Mouse (Mus musculus): ENCODE measurements around the gene Sspo. TPM values are rescaled to one million over a fixed set of nuclear protein-coding genes. Genes with fewer than 3 reads are reported as not detected.

Sspo gene
- total and polyA plus RNA-seq, 3 experiments = under 0.01 TPM; not detected in 2

- ATAC-seq (ENCODE audit: extremely low read depth, insufficient number of reproducible peaks, low FRiP score, poor library complexity, severe bottlenecking) (no peak), DNase-seq (ENCODE audit: low spot score) (no peak)
- Histone ChIP-seq H3K27me3 (ENCODE audit: insufficient read depth, low read length) (no peaks in the 10 kb centered on the region; the same call in 1 of the 2 replicates), H3K4me1 (ENCODE audit: insufficient read depth, low read depth, low read length) (no peaks in the 10 kb centered on the region), H3K4me3 (ENCODE audit: low read depth, low read length) (no peak overlapping the region), H3K9me3 (replicated peaks) (no peaks in the 10 kb centered on the region), H3K36me3 (replicated peaks) (no peaks in the 10 kb centered on the region)
- TF ChIP-seq GATA2 (IDR thresholded peaks at IDR 0.05; ENCODE audit: borderline replicate concordance, low read depth, low read length) (no peak), GATA1 (IDR thresholded peaks at IDR 0.05; ENCODE audit: borderline replicate concordance, low read length) (no peak), CTCF (IDR thresholded peaks at IDR 0.05; ENCODE audit: low read depth, low read length) (no peak)
These were observed 27.4 kb upstream of the Sspo start for GRCm38 (mm10) chr6:48420647-48421046.

GRCm38 (mm10) chr6:48423336-48423735 lies 24.7 kb upstream of the Sspo start:
- Histone ChIP-seq H3K4me3 (ENCODE audit: low read depth, low read length) (no peak overlapping the region), H3K27me3 (ENCODE audit: insufficient read depth, low read length) (peaks cover 4% of the 10 kb centered on the region; the same call in 1 of the 2 replicates), H3K9me3 (replicated peaks) (no peaks in the 10 kb centered on the region), H3K36me3 (replicated peaks) (no peaks in the 10 kb centered on the region), H3K4me1 (ENCODE audit: insufficient read depth, low read depth, low read length) (no peaks in the 10 kb centered on the region)
- DNase-seq (ENCODE audit: low spot score) (no peak), ATAC-seq (ENCODE audit: extremely low read depth, insufficient number of reproducible peaks, low FRiP score, poor library complexity, severe bottlenecking) (no peak)
- TF ChIP-seq GATA2 (IDR thresholded peaks at IDR 0.05; ENCODE audit: borderline replicate concordance, low read depth, low read length) (no peak), CTCF (IDR thresholded peaks at IDR 0.05; ENCODE audit: low read depth, low read length) (no peak), POLR2AphosphoS5 (IDR thresholded peaks at IDR 0.05; ENCODE audit: insufficient replicate concordance, low read depth, low read length) (no peak), GATA1 (IDR thresholded peaks at IDR 0.05; ENCODE audit: borderline replicate concordance, low read length) (no peak), TAL1 (conservative IDR thresholded peaks at IDR 0.05; ENCODE audit: low read depth, low read length) (no peak)

- DNase-seq (ENCODE audit: low spot score) (no peak), ATAC-seq (ENCODE audit: extremely low read depth, insufficient number of reproducible peaks, low FRiP score, poor library complexity, severe bottlenecking) (no peak)
- TF ChIP-seq GATA1 (IDR thresholded peaks at IDR 0.05; ENCODE audit: borderline replicate concordance, low read length) (no peak), POLR2AphosphoS5 (IDR thresholded peaks at IDR 0.05; ENCODE audit: insufficient replicate concordance, low read depth, low read length) (no peak), GATA2 (IDR thresholded peaks at IDR 0.05; ENCODE audit: borderline replicate concordance, low read depth, low read length) (no peak), TAL1 (conservative IDR thresholded peaks at IDR 0.05; ENCODE audit: low read depth, low read length) (no peak), CTCF (IDR thresholded peaks at IDR 0.05; ENCODE audit: low read depth, low read length) (no peak)
These were observed 24.0 kb upstream of the Sspo start for GRCm38 (mm10) chr6:48424074-48424473.

GRCm38 (mm10) chr6:48426956-48427355 lies 21.1 kb upstream of the Sspo start:
- no peak for ATAC-seq (ENCODE audit: extremely low read depth, insufficient number of reproducible peaks, low FRiP score, poor library complexity, severe bottlenecking)

More at GRCm38 (mm10) chr6:48424074-48424473, 24.0 kb upstream of the Sspo start:
- Histone ChIP-seq H3K27me3 (ENCODE audit: insufficient read depth, low read length) (peaks cover 4% of the 10 kb centered on the region; the same call in 1 of the 2 replicates), H3K36me3 (replicated peaks) (no peaks in the 10 kb centered on the region), H3K4me3 (ENCODE audit: low read depth, low read length) (no peak overlapping the region), H3K4me1 (ENCODE audit: insufficient read depth, low read depth, low read length) (no peaks in the 10 kb centered on the region), H3K9me3 (replicated peaks) (no peaks in the 10 kb centered on the region)

GRCm38 (mm10) chr6:48428769-48429557 lies 19.1 kb upstream of the Sspo start:
- DNase-seq (ENCODE audit: low spot score) = no peak
- ATAC-seq (ENCODE audit: extremely low read depth, insufficient number of reproducible peaks, low FRiP score, poor library complexity, severe bottlenecking) = no peak
- Histone ChIP-seq H3K4me3 (ENCODE audit: low read depth, low read length) (no peak overlapping the region), H3K4me1 (ENCODE audit: insufficient read depth, low read depth, low read length) (no peaks in the 10 kb centered on the region), H3K27me3 (ENCODE audit: insufficient read depth, low read length) (0 out of 2 replicates have a peak, but pooled peaks cover 4% of the 10 kb centered on the region), H3K36me3 (replicated peaks) (no peaks in the 10 kb centered on the region), H3K9me3 (replicated peaks) (no peaks in the 10 kb centered on the region)
- TF ChIP-seq GATA2 (IDR thresholded peaks at IDR 0.05; ENCODE audit: borderline replicate concordance, low read depth, low read length) (no peak), POLR2AphosphoS5 (IDR thresholded peaks at IDR 0.05; ENCODE audit: insufficient replicate concordance, low read depth, low read length) (no peak), CTCF (IDR thresholded peaks at IDR 0.05; ENCODE audit: low read depth, low read length) (no peak), TAL1 (conservative IDR thresholded peaks at IDR 0.05; ENCODE audit: low read depth, low read length) (no peak), GATA1 (IDR thresholded peaks at IDR 0.05; ENCODE audit: borderline replicate concordance, low read length) (no peak)

More at GRCm38 (mm10) chr6:48426956-48427355, 21.1 kb upstream of the Sspo start:
- no peak overlapping the region for H3K4me3 ChIP-seq (ENCODE audit: low read depth, low read length)
- no peaks in the 10 kb centered on the region for H3K9me3 ChIP-seq (replicated peaks)
- 0 out of 2 replicates have a peak, but pooled peaks cover 4% of the 10 kb centered on the region for H3K27me3 ChIP-seq (ENCODE audit: insufficient read depth, low read length)
- no peaks in the 10 kb centered on the region for H3K4me1 ChIP-seq (ENCODE audit: insufficient read depth, low read depth, low read length)
- no peak for DNase-seq (ENCODE audit: low spot score)
- TF ChIP-seq POLR2AphosphoS5 (IDR thresholded peaks at IDR 0.05; ENCODE audit: insufficient replicate concordance, low read depth, low read length) = no peak
- no peak for TF ChIP-seq GATA2 (IDR thresholded peaks at IDR 0.05; ENCODE audit: borderline replicate concordance, low read depth, low read length)
- H3K36me3 ChIP-seq (replicated peaks) = no peaks in the 10 kb centered on the region

- no peak overlapping the region for H3K4me3 ChIP-seq (ENCODE audit: low read depth, low read length)
- TF ChIP-seq POLR2AphosphoS5 (IDR thresholded peaks at IDR 0.05; ENCODE audit: insufficient replicate concordance, low read depth, low read length) (no peak), GATA2 (IDR thresholded peaks at IDR 0.05; ENCODE audit: borderline replicate concordance, low read depth, low read length) (no peak), TAL1 (conservative IDR thresholded peaks at IDR 0.05; ENCODE audit: low read depth, low read length) (no peak), GATA1 (IDR thresholded peaks at IDR 0.05; ENCODE audit: borderline replicate concordance, low read length) (no peak), CTCF (IDR thresholded peaks at IDR 0.05; ENCODE audit: low read depth, low read length) (no peak)
- peaks cover 4% of the 10 kb centered on the region; the same call in 1 of the 2 replicates for H3K27me3 ChIP-seq (ENCODE audit: insufficient read depth, low read length)
- ATAC-seq (ENCODE audit: extremely low read depth, insufficient number of reproducible peaks, low FRiP score, poor library complexity, severe bottlenecking) (no peak), DNase-seq (ENCODE audit: low spot score) (no peak)
- no peaks in the 10 kb centered on the region for H3K36me3 ChIP-seq (replicated peaks)
- H3K9me3 ChIP-seq (replicated peaks) = no peaks in the 10 kb centered on the region
- no peaks in the 10 kb centered on the region for H3K4me1 ChIP-seq (ENCODE audit: insufficient read depth, low read depth, low read length)
These were observed 17.3 kb upstream of the Sspo start for GRCm38 (mm10) chr6:48430748-48431147.

Measured in G1E (cell line).